Mouse (Mus musculus) MEL (cell line): ENCODE data around the gene Wfs1. TPM values are rescaled to one million over a fixed set of nuclear protein-coding genes. Genes with fewer than 3 reads are reported as not detected.

Experiments used
- DNase-seq: peaks from one replicate; pipeline ENCODE4 v3.0.0; 2011; ENCODE audit warnings: low read depth, low spot score
- H3K27ac ChIP-seq: 2 replicates; pipeline ENCODE4 v1.5.1; 2012; ENCODE audit warnings: low read depth, mild to moderate bottlenecking, control low read depth, low read length, moderate library complexity; ENCODE audit not compliant: control insufficient read depth
- H3K27me3 ChIP-seq, 2 experiments: fragments of 150-350 bp in 1 of 2; sonication (generic) in 1 of 2; 2 replicates each; pipeline ENCODE4 v1.6.1; 2012; ENCODE audit warnings: low read length in 2 of 2, mild to moderate bottlenecking in 2 of 2, improper control_type of control experiment in 1 of 2, moderate library complexity in 1 of 2; ENCODE audit not compliant: insufficient read depth in 2 of 2, control insufficient read depth in 1 of 2
- H3K36me3 ChIP-seq, 2 experiments: 2 replicates each; pipeline ENCODE4 v1.6.1; 2012 to 2014; ENCODE audit warnings: low read length in 2 of 2, improper control_type of control experiment in 1 of 2, inconsistent platforms in 1 of 2, mild to moderate bottlenecking in 1 of 2; ENCODE audit not compliant: insufficient read depth in 2 of 2, control insufficient read depth in 1 of 2
- H3K4me1 ChIP-seq, 2 experiments: fragments of 150-350 bp in 1 of 2; sonication (generic) in 1 of 2; 2 replicates each; pipeline ENCODE4 v1.6.1; 2012; ENCODE audit warnings: low read length in 2 of 2, improper control_type of control experiment in 1 of 2, mild to moderate bottlenecking in 1 of 2; ENCODE audit not compliant: insufficient read depth in 2 of 2, control insufficient read depth in 1 of 2
- H3K4me3 ChIP-seq, 2 experiments: fragments of 150-350 bp in 1 of 2; sonication (generic) in 1 of 2; 2 replicates each; pipeline ENCODE4 v1.5.1; 2012; ENCODE audit warnings: low read depth in 2 of 2, low read length in 2 of 2, mild to moderate bottlenecking in 2 of 2, moderate library complexity in 2 of 2, control low read depth in 1 of 2, improper control_type of control experiment in 1 of 2; ENCODE audit not compliant: control insufficient read depth in 1 of 2, insufficient read depth in 1 of 2
- H3K79me2 ChIP-seq: 2 replicates; pipeline ENCODE4 v1.6.1; 2012; ENCODE audit warnings: mild to moderate bottlenecking, low read length, moderate library complexity; ENCODE audit not compliant: control insufficient read depth, poor library complexity, insufficient read depth
- H3K9ac ChIP-seq: 2 replicates; pipeline ENCODE4 v1.6.1; 2012; ENCODE audit warnings: low read depth, mild to moderate bottlenecking, control low read depth, low read length, moderate library complexity; ENCODE audit not compliant: control insufficient read depth, poor library complexity, severe bottlenecking
- H3K9me3 ChIP-seq: fragments of 150-350 bp; sonication (generic); replicated peaks from 2 replicates; pipeline ENCODE4 v1.6.1; 2012; ENCODE audit warnings: mild to moderate bottlenecking, low read length, improper control_type of control experiment, moderate library complexity; ENCODE audit not compliant: insufficient read depth
- CHD1 ChIP-seq: IDR thresholded peaks from 2 replicates; pipeline ENCODE4 v1.6.1; 2012; ENCODE audit warnings: low read depth, mild to moderate bottlenecking, inconsistent platforms, low read length, improper control_type of control experiment
- CHD2 ChIP-seq: IDR thresholded peaks from 2 replicates; pipeline ENCODE4 v1.6.1; 2011; ENCODE audit warnings: low read length, improper control_type of control experiment
- CTCF ChIP-seq, 3 experiments: IDR thresholded peaks in 2 of 3; conservative IDR thresholded peaks in 1 of 3; 2 replicates each; pipeline ENCODE4 v1.5.1; 2011 to 2012; ENCODE audit warnings: low read length in 3 of 3, low read depth in 2 of 3, mild to moderate bottlenecking in 2 of 3, improper control_type of control experiment in 1 of 3, inconsistent platforms in 1 of 3, mixed read lengths in 1 of 3, moderate library complexity in 1 of 3; ENCODE audit not compliant: control insufficient read depth in 1 of 3, insufficient read depth in 1 of 3, poor library complexity in 1 of 3, severe bottlenecking in 1 of 3
- ETS1 ChIP-seq: IDR thresholded peaks from 2 replicates; pipeline ENCODE4 v1.6.1; 2012; ENCODE audit warnings: low read depth, mild to moderate bottlenecking, inconsistent platforms, low read length, improper control_type of control experiment, moderate library complexity
- GABPA ChIP-seq: IDR thresholded peaks from 2 replicates; pipeline ENCODE4 v1.6.1; 2012; ENCODE audit warnings: low read depth, mild to moderate bottlenecking, inconsistent platforms, low read length, improper control_type of control experiment, moderate library complexity
- GATA1 ChIP-seq: IDR thresholded peaks from 2 replicates; pipeline ENCODE4 v1.6.1; 2011; ENCODE audit warnings: low read depth, low read length, improper control_type of control experiment
- KAT2A ChIP-seq: conservative IDR thresholded peaks from 2 replicates; pipeline ENCODE4 v1.6.1; 2012; ENCODE audit warnings: low read depth, low read length, improper control_type of control experiment, inconsistent platforms
- MAFK ChIP-seq: IDR thresholded peaks from 2 replicates; pipeline ENCODE4 v1.6.1; 2011; ENCODE audit warnings: low read depth, mild to moderate bottlenecking, low read length, improper control_type of control experiment, borderline replicate concordance
- MAX ChIP-seq: IDR thresholded peaks from 2 replicates; pipeline ENCODE4 v1.6.1; 2011; ENCODE audit warnings: low read length, improper control_type of control experiment
- MAZ ChIP-seq: IDR thresholded peaks from 2 replicates; pipeline ENCODE4 v1.6.1; 2012; ENCODE audit warnings: low read depth, mild to moderate bottlenecking, inconsistent platforms, low read length, improper control_type of control experiment
- MEF2A ChIP-seq: IDR thresholded peaks from 2 replicates; pipeline ENCODE4 v1.6.1; 2014; ENCODE audit warnings: low read depth, mild to moderate bottlenecking, inconsistent platforms, low read length, improper control_type of control experiment; ENCODE audit not compliant: poor library complexity, insufficient replicate concordance, severe bottlenecking; ENCODE audit errors: extremely low read depth
- NELFE ChIP-seq: IDR thresholded peaks from 2 replicates; pipeline ENCODE4 v1.6.1; 2011; ENCODE audit warnings: low read depth, low read length, improper control_type of control experiment
- NRF1 ChIP-seq: IDR thresholded peaks from 2 replicates; pipeline ENCODE4 v1.6.1; 2014; ENCODE audit warnings: low read depth, mild to moderate bottlenecking, inconsistent platforms, low read length, improper control_type of control experiment, moderate library complexity; ENCODE audit not compliant: poor library complexity, insufficient read depth, severe bottlenecking
- RCOR1 ChIP-seq: IDR thresholded peaks from 2 replicates; pipeline ENCODE4 v1.6.1; 2012; ENCODE audit warnings: low read depth, mild to moderate bottlenecking, inconsistent platforms, low read length, improper control_type of control experiment
- SIN3A ChIP-seq: IDR thresholded peaks from 2 replicates; pipeline ENCODE4 v1.6.1; 2012; ENCODE audit warnings: low read length, improper control_type of control experiment, inconsistent platforms
- TBP ChIP-seq: IDR thresholded peaks from 2 replicates; pipeline ENCODE4 v1.8.0; 2011; ENCODE audit warnings: low read depth, low read length, improper control_type of control experiment
- TCF12 ChIP-seq: IDR thresholded peaks from 2 replicates; pipeline ENCODE4 v1.6.1; 2014; ENCODE audit warnings: low read depth, mild to moderate bottlenecking, inconsistent platforms, low read length, improper control_type of control experiment, moderate library complexity
- UBTF ChIP-seq: IDR thresholded peaks from 2 replicates; pipeline ENCODE4 v1.6.1; 2012; ENCODE audit warnings: low read depth, mild to moderate bottlenecking, inconsistent platforms, low read length, improper control_type of control experiment, moderate library complexity, borderline replicate concordance; ENCODE audit not compliant: insufficient read depth
- USF1 ChIP-seq: IDR thresholded peaks from 2 replicates; pipeline ENCODE4 v1.6.1; 2014; ENCODE audit warnings: low read depth, mild to moderate bottlenecking, inconsistent platforms, low read length, improper control_type of control experiment, moderate library complexity
- ZC3H11A ChIP-seq: IDR thresholded peaks from 2 replicates; pipeline ENCODE4 v1.6.1; 2012; ENCODE audit warnings: low read depth, mild to moderate bottlenecking, inconsistent platforms, low read length, improper control_type of control experiment
- ZKSCAN1 ChIP-seq: IDR thresholded peaks from 2 replicates; pipeline ENCODE4 v1.6.1; 2012; ENCODE audit warnings: low read depth, mild to moderate bottlenecking, inconsistent platforms, low read length, improper control_type of control experiment, moderate library complexity
- ZMIZ1 ChIP-seq: IDR thresholded peaks from 2 replicates; pipeline ENCODE4 v1.6.1; 2012; ENCODE audit warnings: low read depth, mild to moderate bottlenecking, inconsistent platforms, low read length, improper control_type of control experiment, moderate library complexity
- polyA plus RNA-seq, 2 experiments: library from polyadenylated mRNA; stranded (reverse) in 1 of 2; unstranded in 1 of 2; fragments of >175 nt in 1 of 2; fragments of >200 nt in 1 of 2; gene quantifications; 2 replicates each; pipeline versions ENCODE4 v1.2.1 to v1.2.4; 2012; ENCODE audit warnings: low replicate concordance in 2 of 2, low read depth in 1 of 2; ENCODE audit not compliant: insufficient read length in 2 of 2, insufficient read depth in 1 of 2, missing spikeins in 1 of 2
- total RNA-seq: library from RNA; depleted of rRNA; stranded (reverse); fragments of 300-350 nt; gene quantifications from 2 replicates; pipeline ENCODE4 v1.2.3, GENCODE M21; 2012

Gene Wfs1
- total and polyA plus RNA-seq, 3 experiments = not detected

DNA sequence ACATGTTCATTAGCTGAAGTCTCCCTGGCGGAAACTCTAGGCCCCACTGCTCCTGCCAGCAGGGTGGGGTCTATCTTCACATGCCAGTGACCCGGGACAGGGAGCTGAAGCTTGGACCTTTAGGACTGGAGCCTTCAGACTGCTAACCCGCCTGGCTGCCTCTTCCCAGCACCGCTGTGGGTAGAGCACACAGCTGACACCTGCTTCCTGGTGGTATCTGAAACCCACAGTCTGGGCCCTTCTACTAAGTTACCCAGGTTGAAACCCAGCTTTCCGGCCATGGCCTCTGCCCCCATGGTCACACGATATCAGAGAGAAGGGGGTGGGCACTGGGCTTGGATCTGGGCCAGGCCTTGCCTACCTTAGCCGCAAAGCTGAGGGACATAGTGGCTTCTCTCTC is 9.4 kb downstream of the Wfs1 start:
- H3K27me3 ChIP-seq = no peaks in the 10 kb centered on the region
- no peak overlapping the region for H3K4me3 ChIP-seq
- H3K27ac ChIP-seq = no peak overlapping the region
- no peak for DNase-seq
- no peak overlapping the region for H3K9ac ChIP-seq
- no peaks in the 10 kb centered on the region for H3K4me1 ChIP-seq
- no peaks in the 10 kb centered on the region for H3K36me3 ChIP-seq
- H3K9me3 ChIP-seq = no peaks in the 10 kb centered on the region
- no peaks in the 10 kb centered on the region for H3K79me2 ChIP-seq
- TF ChIP-seq RCOR1 = no peak
- no peak for TF ChIP-seq ZMIZ1
- TF ChIP-seq CTCF (IDR thresholded peaks at IDR 0.05 in 2 of 3, conservative IDR thresholded peaks at IDR 0.05 in 1 of 3; ENCODE audit: control insufficient read depth in 1 of 3, insufficient read depth in 1 of 3, low read depth in 2 of 3, low read length in 3 of 3, poor library complexity in 1 of 3, severe bottlenecking in 1 of 3) = no peak
- TF ChIP-seq USF1 = no peak
- no peak for TF ChIP-seq UBTF
- no peak for TF ChIP-seq ZC3H11A
- TF ChIP-seq ETS1 = no peak
- TF ChIP-seq GABPA = no peak
- no peak for TF ChIP-seq TBP
- TF ChIP-seq ZKSCAN1 = no peak
- TF ChIP-seq CHD2 = no peak
- no peak for TF ChIP-seq MAX
- TF ChIP-seq CHD1 = no peak
- no peak for TF ChIP-seq NRF1
- no peak for TF ChIP-seq MAZ
- TF ChIP-seq SIN3A = no peak

DNA sequence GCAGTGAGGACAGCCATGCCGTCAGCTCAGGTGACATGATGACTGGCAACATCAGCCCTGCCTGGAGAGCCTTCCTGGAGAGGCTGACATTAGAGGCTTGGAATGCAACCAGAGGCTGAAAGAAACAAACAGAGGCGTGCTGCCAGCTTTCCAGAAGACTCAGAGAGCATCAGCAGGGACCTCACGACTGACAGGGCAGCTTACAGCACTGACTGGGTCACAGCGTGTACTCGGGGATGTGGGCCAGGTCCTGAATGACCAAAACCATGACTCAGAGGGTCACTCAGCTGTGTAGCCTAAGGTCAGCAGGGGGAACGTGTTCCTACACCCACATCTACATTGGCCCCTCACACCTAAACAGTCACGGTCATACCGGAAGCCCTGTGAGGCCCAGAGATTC is 10.0 kb downstream of the Wfs1 start:
- no peak overlapping the region for H3K4me3 ChIP-seq
- TF ChIP-seq GATA1 (no peak), TCF12 (no peak), NRF1 (no peak), MAFK (no peak), MEF2A (no peak), CHD2 (no peak), KAT2A (no peak), NELFE (no peak)
- TF ChIP-seq, all 39 proteins: peak for 0
- H3K27ac ChIP-seq = no peak overlapping the region
- H3K9me3 ChIP-seq = no peaks in the 10 kb centered on the region
- H3K36me3 ChIP-seq = no peaks in the 10 kb centered on the region
- no peaks in the 10 kb centered on the region for H3K79me2 ChIP-seq
- H3K27me3 ChIP-seq = no peaks in the 10 kb centered on the region
- no peak for DNase-seq
- H3K9ac ChIP-seq = no peak overlapping the region
- H3K4me1 ChIP-seq = no peaks in the 10 kb centered on the region
